Comparison of ENCODE assay signal across 8 mouse cellular contexts in genomic region chr8:125052026-125052425, GRCm38 (mm10). TPM values are rescaled to one million over a fixed set of nuclear protein-coding genes. Genes with fewer than 3 reads are reported as not detected.
DNase-seq lines count a peak whose midpoint lies in the region; ATAC-seq and TF ChIP-seq lines count a peak whose summit lies in the region.
"Had no signal": no experiment of that assay in that cellular context is flagged by ENCODE, and none has a peak within 500 bp of the region (broad histone marks: within the 10 kb centered on the region; RNA-seq: fewer than 3 reads in every experiment).

No protein-coding gene starts in this region.

- no peak overlapping the region for H3K4me3 ChIP-seq in embryonic facial prominence, embryonic 11.5 days (ENCODE audit: low read depth, low read length)
- H3K4me3 ChIP-seq in kidney, postnatal 0 days (replicated peaks; ENCODE audit: low read depth, low read length): no peak overlapping the region
- H3K4me3 ChIP-seq: stomach, embryonic 15.5 days had no signal

- whole genome bisulfite sequencing in embryonic facial prominence, embryonic 11.5 days: 40% methylated on average over 2 of the region's 2 CpGs
- 46% methylated on average over 2 of the region's 2 CpGs for WGBS in kidney, postnatal 0 days

- H3K27ac ChIP-seq in embryonic facial prominence, embryonic 11.5 days (replicated peaks; ENCODE audit: low read depth, low read length): no peak overlapping the region
- H3K27ac ChIP-seq in kidney, postnatal 0 days: no peak overlapping the region
- H3K27ac ChIP-seq: stomach, embryonic 15.5 days had no signal

- no peak overlapping the region for H3K4me2 ChIP-seq in embryonic facial prominence, embryonic 11.5 days (ENCODE audit: low read depth, low read length)
- H3K4me2 ChIP-seq in kidney, postnatal 0 days (ENCODE audit: low read length): no peak overlapping the region
- H3K4me2 ChIP-seq: stomach, embryonic 15.5 days had no signal

- no peaks in the 10 kb centered on the region for H3K36me3 ChIP-seq in embryonic facial prominence, embryonic 11.5 days (replicated peaks; ENCODE audit: control insufficient read depth, insufficient read depth, low read depth, low read length)
- no peaks in the 10 kb centered on the region for H3K36me3 ChIP-seq in kidney, postnatal 0 days (ENCODE audit: insufficient read depth, low read length)
- H3K36me3 ChIP-seq: stomach, embryonic 15.5 days had no signal

- peaks cover 31% of the 10 kb centered on the region for H3K27me3 ChIP-seq in embryonic facial prominence, embryonic 11.5 days (ENCODE audit: control insufficient read depth, insufficient read depth, low read length)
- H3K27me3 ChIP-seq in kidney, postnatal 0 days (ENCODE audit: insufficient read depth, low read length): 0 out of 2 replicates have a peak, but pooled peaks cover 6% of the 10 kb centered on the region

- peak; percentile 82 for TF ChIP-seq CTCF in kidney, postnatal 0 days (IDR thresholded peaks at IDR 0.05; ENCODE audit: low read depth)

- peaks cover 2% of the 10 kb centered on the region; the same call in 1 of the 2 replicates for H3K4me1 ChIP-seq in embryonic facial prominence, embryonic 11.5 days (ENCODE audit: control insufficient read depth, insufficient read depth, low read length)
- peaks cover 8% of the 10 kb centered on the region; the same call in 1 of the 2 replicates for H3K4me1 ChIP-seq in kidney, postnatal 0 days (replicated peaks; ENCODE audit: insufficient read depth, low read length)

- ATAC-seq in embryonic facial prominence, embryonic 11.5 days (replicated peaks; ENCODE audit: insufficient number of reproducible peaks, low FRiP score, low TSS enrichment, low read depth): 0 out of 2 replicates have a peak, but pooled peaks have one; percentile 6
- no peak for ATAC-seq in kidney, postnatal 0 days (replicated peaks; ENCODE audit: low FRiP score, low read depth)

- peak; percentile 20 for DNase-seq in 3134 (ENCODE audit: extremely low read depth, insufficient read length, low spot score)
- peak; percentile 50 for DNase-seq in A20 (ENCODE audit: low read depth, low spot score)
- DNase-seq in adrenal gland, postnatal 25 days: peak; percentile 84
- peak; percentile 87 for DNase-seq in embryonic facial prominence, embryonic 11.5 days (ENCODE audit: low spot score)
- DNase-seq in kidney, postnatal 0 days (ENCODE audit: low spot score): peak; percentile 83
- DNase-seq in lung, postnatal 10 days: peak; percentile 87
- peak; percentile 37 for DNase-seq in spleen, adult 12 weeks (ENCODE audit: low spot score)

- H3K9me3 ChIP-seq in embryonic facial prominence, embryonic 11.5 days (replicated peaks; ENCODE audit: control insufficient read depth, low read length): no peaks in the 10 kb centered on the region; the same call in 1 of the 2 replicates
- no peaks in the 10 kb centered on the region for H3K9me3 ChIP-seq in kidney, postnatal 0 days (replicated peaks; ENCODE audit: low read length)
- H3K9me3 ChIP-seq: stomach, embryonic 15.5 days had no signal

- no peak overlapping the region for H3K9ac ChIP-seq in embryonic facial prominence, embryonic 11.5 days (replicated peaks; ENCODE audit: low read length)
- no peak overlapping the region for H3K9ac ChIP-seq in kidney, postnatal 0 days (ENCODE audit: low read depth, low read length)
- H3K9ac ChIP-seq: stomach, embryonic 15.5 days had no signal

RNA-seq across cellular contexts. Expression of gene Disc1, which starts 2.0 kb away (rescaled TPM):
- 2.4 and 2.5 TPM in 2 replicates for total RNA-seq in adrenal gland, postnatal 25 days (2021)
- polyA plus RNA-seq in embryonic facial prominence, embryonic 11.5 days (2014; fragmentation: Nextera tagmentation; extraction: Ambion mirVana): 0.84 and 0.86 TPM in 2 replicates
- 0.83 and 0.88 TPM in 2 replicates for polyA plus RNA-seq in kidney, postnatal 0 days (2015; fragmentation: Nextera tagmentation; extraction: Ambion mirVana)

RNA-seq across cellular contexts. Expression of gene Tsnax, which starts 39.2 kb away (rescaled TPM):
- total RNA-seq in adrenal gland, postnatal 25 days (2021): 84.8 and 93.5 TPM in 2 replicates
- polyA plus RNA-seq in embryonic facial prominence, embryonic 11.5 days (2014; fragmentation: Nextera tagmentation; extraction: Ambion mirVana): 158 and 159 TPM in 2 replicates
- 91.9 and 97.4 TPM in 2 replicates for polyA plus RNA-seq in kidney, postnatal 0 days (2015; fragmentation: Nextera tagmentation; extraction: Ambion mirVana)

Comparison
In these comparisons a context has a peak if more than half of its experiments do, and no peak if none do; other contexts are left out.
1. DNase-seq: peak in every context shown above with its lines; median percentile 87 in embryonic facial prominence, embryonic 11.5 days; 87 in lung, postnatal 10 days; 84 in adrenal gland, postnatal 25 days; 83 in kidney, postnatal 0 days; 50 in A20; 37 in spleen, adult 12 weeks; 20 in 3134.